Mouse (Mus musculus): Measurements from ENCODE around the gene Mrps26.
A peak's percentile ranks its signal among the peaks of the same experiment; 100 is the strongest.
"Not testable (repeated sequence)": the region's sequence is repeated elsewhere in the genome, so short reads cannot be mapped to it uniquely, and the experiment has no call there.

Gene Mrps26

GRCm38 (mm10) chr2:130563212-130564055 lies at the start of gene Mrps26:
Gene Mrps26, plus strand, starts transcription at chr2:130563742.
- peak; percentile 88 for DNase-seq (ENCODE audit: low read depth, low spot score)

- DNase-seq (ENCODE audit: low read depth, low spot score) = no peak
These were observed 49.6 kb upstream of the Mrps26 start for GRCm38 (mm10) chr2:130513907-130514306.

- DNase-seq (ENCODE audit: low read depth, low spot score) = no peak
These were observed 47.8 kb upstream of the Mrps26 start for GRCm38 (mm10) chr2:130515791-130516190.

- no peak for DNase-seq (ENCODE audit: low read depth, low spot score)
These were observed 41.6 kb upstream of the Mrps26 start for GRCm38 (mm10) chr2:130521927-130522326.

GRCm38 (mm10) chr2:130525480-130525879 lies 38.1 kb upstream of the Mrps26 start:
- not testable (repeated sequence) for DNase-seq (ENCODE audit: low read depth, low spot score)

- DNase-seq (ENCODE audit: low read depth, low spot score) = peak; percentile 1
These were observed 35.1 kb upstream of the Mrps26 start for GRCm38 (mm10) chr2:130528457-130528856.

GRCm38 (mm10) chr2:130529290-130529689 lies 34.3 kb upstream of the Mrps26 start:
- no peak for DNase-seq (ENCODE audit: low read depth, low spot score)

- DNase-seq (ENCODE audit: low read depth, low spot score) = no peak
These were observed 33.6 kb upstream of the Mrps26 start for GRCm38 (mm10) chr2:130529925-130530324.

- DNase-seq (ENCODE audit: low read depth, low spot score) = no peak
These were observed 31.3 kb upstream of the Mrps26 start for GRCm38 (mm10) chr2:130532201-130532600.

- no peak for DNase-seq (ENCODE audit: low read depth, low spot score)
These were observed 28.5 kb upstream of the Mrps26 start for GRCm38 (mm10) chr2:130535017-130535416.

- no peak for DNase-seq (ENCODE audit: low read depth, low spot score)
These were observed 26.7 kb upstream of the Mrps26 start for GRCm38 (mm10) chr2:130536890-130537289.

GRCm38 (mm10) chr2:130538876-130539546 lies 24.5 kb upstream of the Mrps26 start:
- DNase-seq (ENCODE audit: low read depth, low spot score) = no peak

GRCm38 (mm10) chr2:130540266-130540665 lies 23.3 kb upstream of the Mrps26 start:
- no peak for DNase-seq (ENCODE audit: low read depth, low spot score)

- no peak for DNase-seq (ENCODE audit: low read depth, low spot score)
These were observed 16.6 kb upstream of the Mrps26 start for GRCm38 (mm10) chr2:130546957-130547356.

GRCm38 (mm10) chr2:130554841-130555240 lies 8.7 kb upstream of the Mrps26 start:
- no peak for DNase-seq (ENCODE audit: low read depth, low spot score)

- no peak for DNase-seq (ENCODE audit: low read depth, low spot score)
These were observed 7.2 kb upstream of the Mrps26 start for GRCm38 (mm10) chr2:130556292-130556691.

- DNase-seq (ENCODE audit: low read depth, low spot score) = no peak
These were observed 6.1 kb upstream of the Mrps26 start for GRCm38 (mm10) chr2:130557462-130557861.

- DNase-seq (ENCODE audit: low read depth, low spot score) = no peak
These were observed 5.5 kb upstream of the Mrps26 start for GRCm38 (mm10) chr2:130558015-130558414.

- no peak for DNase-seq (ENCODE audit: low read depth, low spot score)
These were observed 521 bp downstream of the Mrps26 start for GRCm38 (mm10) chr2:130564063-130564462.

GRCm38 (mm10) chr2:130564983-130565382 lies 1.4 kb downstream of the Mrps26 start:
- DNase-seq (ENCODE audit: low read depth, low spot score) = no peak

GRCm38 (mm10) chr2:130568921-130569320 lies 5.4 kb downstream of the Mrps26 start:
- DNase-seq (ENCODE audit: low read depth, low spot score) = no peak

GRCm38 (mm10) chr2:130569926-130570325 lies 6.4 kb downstream of the Mrps26 start:
- DNase-seq (ENCODE audit: low read depth, low spot score) = no peak

- no peak for DNase-seq (ENCODE audit: low read depth, low spot score)
These were observed 11.4 kb downstream of the Mrps26 start for GRCm38 (mm10) chr2:130574960-130575359.

All from retina, postnatal 7 days (tissue).